Mouse (Mus musculus): ENCODE measurements around the gene Uxs1.

The Uxs1 gene

GRCm38 (mm10) chr1:43827763-43828194 is at the start of gene Uxs1:
TSS of gene Uxs1 (minus strand) at chr1:43827800.
- peak; percentile 42; the same call in 1 of the 2 replicates for TF ChIP-seq GATA4 (IDR thresholded peaks at IDR 0.05; ENCODE audit: insufficient replicate concordance, low read length)

GRCm38 (mm10) chr1:43877233-43877632 is 49.6 kb upstream of the Uxs1 start:
- no peak for TF ChIP-seq GATA4 (IDR thresholded peaks at IDR 0.05; ENCODE audit: insufficient replicate concordance, low read length)

- TF ChIP-seq GATA4 (IDR thresholded peaks at IDR 0.05; ENCODE audit: insufficient replicate concordance, low read length) = no peak
Observed at GRCm38 (mm10) chr1:43871116-43871515, 43.5 kb upstream of the Uxs1 start.

- no peak for TF ChIP-seq GATA4 (IDR thresholded peaks at IDR 0.05; ENCODE audit: insufficient replicate concordance, low read length)
Observed at GRCm38 (mm10) chr1:43868510-43868909, 40.9 kb upstream of the Uxs1 start.

GRCm38 (mm10) chr1:43864758-43865157 is 37.2 kb upstream of the Uxs1 start:
- TF ChIP-seq GATA4 (IDR thresholded peaks at IDR 0.05; ENCODE audit: insufficient replicate concordance, low read length) = no peak

- no peak for TF ChIP-seq GATA4 (IDR thresholded peaks at IDR 0.05; ENCODE audit: insufficient replicate concordance, low read length)
Observed at GRCm38 (mm10) chr1:43862614-43863013, 35.0 kb upstream of the Uxs1 start.

GRCm38 (mm10) chr1:43858988-43859387 is 31.4 kb upstream of the Uxs1 start:
- no peak for TF ChIP-seq GATA4 (IDR thresholded peaks at IDR 0.05; ENCODE audit: insufficient replicate concordance, low read length)

- TF ChIP-seq GATA4 (IDR thresholded peaks at IDR 0.05; ENCODE audit: insufficient replicate concordance, low read length) = no peak
Observed at GRCm38 (mm10) chr1:43857656-43858055, 30.1 kb upstream of the Uxs1 start.

GRCm38 (mm10) chr1:43855591-43855990 is 28.0 kb upstream of the Uxs1 start:
- TF ChIP-seq GATA4 (IDR thresholded peaks at IDR 0.05; ENCODE audit: insufficient replicate concordance, low read length) = no peak

- TF ChIP-seq GATA4 (IDR thresholded peaks at IDR 0.05; ENCODE audit: insufficient replicate concordance, low read length) = no peak
Observed at GRCm38 (mm10) chr1:43843398-43843797, 15.8 kb upstream of the Uxs1 start.

GRCm38 (mm10) chr1:43837236-43837635 is 9.6 kb upstream of the Uxs1 start:
- no peak for TF ChIP-seq GATA4 (IDR thresholded peaks at IDR 0.05; ENCODE audit: insufficient replicate concordance, low read length)

GRCm38 (mm10) chr1:43830096-43830495 is 2.5 kb upstream of the Uxs1 start:
- no peak for TF ChIP-seq GATA4 (IDR thresholded peaks at IDR 0.05; ENCODE audit: insufficient replicate concordance, low read length)

- no peak for TF ChIP-seq GATA4 (IDR thresholded peaks at IDR 0.05; ENCODE audit: insufficient replicate concordance, low read length)
Observed at GRCm38 (mm10) chr1:43827002-43827762, 418 bp downstream of the Uxs1 start.

- TF ChIP-seq GATA4 (IDR thresholded peaks at IDR 0.05; ENCODE audit: insufficient replicate concordance, low read length) = no peak
Observed at GRCm38 (mm10) chr1:43826628-43827001, 985 bp downstream of the Uxs1 start.

GRCm38 (mm10) chr1:43823406-43823805 is 4.2 kb downstream of the Uxs1 start:
- TF ChIP-seq GATA4 (IDR thresholded peaks at IDR 0.05; ENCODE audit: insufficient replicate concordance, low read length) = no peak

GRCm38 (mm10) chr1:43822586-43822985 is 5.0 kb downstream of the Uxs1 start:
- no peak for TF ChIP-seq GATA4 (IDR thresholded peaks at IDR 0.05; ENCODE audit: insufficient replicate concordance, low read length)

GRCm38 (mm10) chr1:43821804-43822203 is 5.8 kb downstream of the Uxs1 start:
- TF ChIP-seq GATA4 (IDR thresholded peaks at IDR 0.05; ENCODE audit: insufficient replicate concordance, low read length) = no peak
